Mouse (Mus musculus): Measurements from ENCODE around the gene Slc26a10.

GRCm38 (mm10) chr10:127181566-127181965, 1.1 kb upstream of the Slc26a10 start:
- TF ChIP-seq CTCF (IDR thresholded peaks at IDR 0.05; ENCODE audit: borderline replicate concordance, extremely low read depth, insufficient read depth, insufficient read length): no peak
- no peak for TF ChIP-seq POLR2A (IDR thresholded peaks at IDR 0.05; ENCODE audit: borderline replicate concordance, extremely low read depth, insufficient read depth, insufficient read length, poor library complexity, severe bottlenecking)
